Mouse (Mus musculus) kidney, embryonic 14.5 days (tissue): ENCODE results near the gene Wdr72. TPM values are rescaled to one million over a fixed set of nuclear protein-coding genes. Genes with fewer than 3 reads are reported as not detected.

ENCODE experiments used
- ATAC-seq: fragments of 200-750 bp; cut with Nextera tagmentation; 2 replicates; pipeline ENCODE4 v1.8.0; 2017; ENCODE audit warnings: moderate number of reproducible peaks, mild to moderate bottlenecking, moderate TSS enrichment, moderate library complexity; ENCODE audit not compliant: low FRiP score, low TSS enrichment
- H3K27ac ChIP-seq: fragments of 300-500 bp; sonication (generic); 2 replicates; pipeline ENCODE4 v1.5.1; 2014; ENCODE audit warnings: low read depth, mild to moderate bottlenecking, low read length, moderate library complexity, mixed read lengths
- H3K27me3 ChIP-seq: fragments of 300-500 bp; sonication (generic); 2 replicates; pipeline ENCODE4 v1.6.1; 2014; ENCODE audit warnings: mild to moderate bottlenecking, low read length; ENCODE audit not compliant: control insufficient read depth, insufficient read depth
- H3K36me3 ChIP-seq: fragments of 300-500 bp; sonication (generic); 2 replicates; pipeline ENCODE4 v1.6.1; 2014; ENCODE audit warnings: low read length, mixed read lengths; ENCODE audit not compliant: control insufficient read depth, insufficient read depth
- H3K4me1 ChIP-seq: fragments of 300-500 bp; sonication (generic); 2 replicates; pipeline ENCODE4 v1.6.1; 2014; ENCODE audit warnings: low read length, mixed read lengths; ENCODE audit not compliant: control insufficient read depth, insufficient read depth
- H3K4me2 ChIP-seq: fragments of 300-500 bp; sonication (generic); replicated peaks from 2 replicates; pipeline ENCODE4 v1.6.1; 2014; ENCODE audit warnings: low read depth, mild to moderate bottlenecking, low read length
- H3K4me3 ChIP-seq: fragments of 300-500 bp; sonication (generic); 2 replicates; pipeline ENCODE4 v1.5.1; 2014; ENCODE audit warnings: mild to moderate bottlenecking, low read length
- H3K9ac ChIP-seq: fragments of 300-500 bp; sonication (generic); 2 replicates; pipeline ENCODE4 v1.6.1; 2014; ENCODE audit warnings: low read depth, mild to moderate bottlenecking, low read length, moderate library complexity
- H3K9me3 ChIP-seq: fragments of 300-500 bp; sonication (generic); 2 replicates; pipeline ENCODE4 v1.6.1; 2016; ENCODE audit warnings: low read length; ENCODE audit not compliant: control insufficient read depth
- WGBS: fragments of 180-500 bp; shearing (Covaris S2); extraction: QIAGEN DNeasy Blood & Tissue Kit; methylation state at CpG from one replicate; pipeline ENCODE4 v1.1.7; 2014; 5-methylcytosine and 5-hydroxymethylcytosine counted together
- polyA plus RNA-seq: library from polyadenylated mRNA; unstranded; fragments of >200 nt; fragmentation: Nextera tagmentation; extraction: Ambion mirVana; gene quantifications from 2 replicates; pipeline ENCODE4 v1.2.1, GENCODE M21; 2014

Gene Wdr72
- polyA plus RNA-seq, 1 experiment from 2014 or later = 0.74 TPM

DNA sequence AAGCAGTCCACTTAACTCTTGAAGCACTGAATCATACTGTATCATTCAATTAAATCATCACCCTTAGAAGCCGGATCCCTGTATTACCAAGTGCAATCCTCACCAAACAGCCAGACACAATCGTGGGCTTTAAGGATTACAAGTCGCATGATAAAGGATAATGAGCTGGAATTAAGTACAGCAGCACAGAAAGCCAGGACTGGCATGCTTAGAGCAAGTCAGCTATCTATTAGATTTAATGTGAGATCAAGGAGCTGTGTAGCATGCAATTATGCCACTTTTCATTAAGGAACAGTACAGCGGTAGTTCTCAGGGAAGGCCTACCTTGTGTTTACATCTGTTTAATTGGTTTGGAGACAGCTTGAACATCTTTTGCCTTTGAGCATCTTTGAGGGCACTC lies 148.2 kb downstream of the Wdr72 start:
- ATAC-seq = no peak
- 79% methylated on average over 4 of the region's 4 CpGs for WGBS
- H3K27ac ChIP-seq = no peak overlapping the region
- no peaks in the 10 kb centered on the region for H3K9me3 ChIP-seq
- H3K27me3 ChIP-seq = no peaks in the 10 kb centered on the region
- no peak overlapping the region for H3K4me3 ChIP-seq
- H3K4me1 ChIP-seq = no peaks in the 10 kb centered on the region
- H3K4me2 ChIP-seq = no peak overlapping the region
- no peaks in the 10 kb centered on the region for H3K36me3 ChIP-seq
- H3K9ac ChIP-seq = no peak overlapping the region

DNA sequence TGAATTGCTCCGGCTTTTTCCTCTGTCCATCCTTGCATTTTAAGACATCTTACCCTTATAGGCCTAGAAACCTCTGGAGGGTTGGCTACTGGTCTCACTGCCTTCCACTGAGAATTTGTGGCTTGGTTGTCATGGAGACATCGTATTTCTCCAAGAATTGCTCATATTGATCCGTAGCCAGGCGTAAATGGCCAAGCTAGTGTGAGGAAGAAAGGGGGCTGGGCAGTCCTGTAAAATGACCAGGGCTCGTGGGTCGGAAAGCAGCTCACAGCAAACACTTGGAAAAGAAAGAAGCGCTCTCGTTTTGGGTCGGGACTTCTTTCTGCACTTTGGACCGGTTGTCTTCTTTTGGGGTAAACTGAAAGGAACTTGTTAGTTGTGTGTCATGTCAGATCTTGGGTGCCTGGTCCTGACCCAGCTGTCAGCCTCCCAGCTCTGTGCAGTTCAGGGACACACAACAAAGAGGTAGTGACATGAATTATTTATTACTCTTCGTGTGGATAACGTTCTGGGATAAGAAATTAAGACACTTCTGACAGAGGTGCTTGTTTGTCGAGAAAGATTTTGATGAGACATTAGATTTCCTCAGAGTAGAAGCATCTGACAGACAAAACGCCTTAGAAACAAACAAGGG lies 167.7 kb downstream of the Wdr72 start:
- H3K4me3 ChIP-seq = no peak overlapping the region
- WGBS = 53% methylated on average over 14 of the region's 14 CpGs
- no peaks in the 10 kb centered on the region for H3K36me3 ChIP-seq
- H3K27ac ChIP-seq = no peak overlapping the region
- ATAC-seq = no peak
- no peaks in the 10 kb centered on the region for H3K4me1 ChIP-seq
- H3K27me3 ChIP-seq = no peaks in the 10 kb centered on the region
- no peak overlapping the region for H3K9ac ChIP-seq
- H3K9me3 ChIP-seq = no peaks in the 10 kb centered on the region
- no peak overlapping the region for H3K4me2 ChIP-seq

DNA sequence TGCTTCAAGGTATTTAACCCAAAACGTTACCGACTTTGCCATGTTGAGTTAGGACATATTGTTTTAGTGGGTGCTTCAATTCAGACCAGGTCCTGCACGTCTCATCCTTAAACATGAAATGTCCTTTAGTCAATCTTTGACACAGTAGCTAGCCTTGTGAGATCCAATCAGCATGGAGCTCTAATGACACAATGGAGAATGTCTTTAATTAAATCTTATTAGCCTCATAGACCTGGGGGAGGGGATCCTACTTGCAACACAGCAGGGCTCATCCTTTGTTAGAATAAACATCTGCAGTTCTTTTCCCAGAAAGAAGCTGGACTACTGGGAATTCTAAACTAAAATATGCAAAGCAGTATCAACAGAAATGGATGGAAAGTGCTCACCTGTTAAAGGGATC lies 171.9 kb downstream of the Wdr72 start:
- Histone ChIP-seq H3K36me3 (no peaks in the 10 kb centered on the region), H3K27ac (no peak overlapping the region), H3K4me3 (no peak overlapping the region), H3K4me2 (no peak overlapping the region), H3K9me3 (no peaks in the 10 kb centered on the region), H3K9ac (no peak overlapping the region), H3K4me1 (no peaks in the 10 kb centered on the region), H3K27me3 (no peaks in the 10 kb centered on the region)
- 53% methylated on average over 3 of the region's 3 CpGs for WGBS
- no peak for ATAC-seq

DNA sequence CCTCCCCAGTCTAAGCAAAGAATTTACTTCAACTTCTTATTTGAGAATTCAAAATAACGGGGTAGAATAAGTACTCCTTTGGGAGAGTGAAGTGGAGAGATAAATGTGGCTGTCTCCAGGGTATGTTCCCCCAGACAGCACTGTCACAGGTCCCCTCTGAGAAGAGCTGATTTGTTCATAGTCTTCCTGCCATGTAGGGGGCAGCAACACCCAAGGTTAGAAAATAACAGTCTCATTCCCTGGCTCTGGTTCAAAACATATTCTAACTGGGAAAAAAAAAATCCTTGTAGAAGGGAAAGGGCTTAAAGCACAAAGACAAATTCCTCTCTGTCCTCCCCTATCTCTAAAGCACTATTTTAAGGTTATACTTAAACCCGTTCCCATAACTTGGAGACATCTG lies 176.1 kb downstream of the Wdr72 start:
- H3K4me2 ChIP-seq = no peak overlapping the region
- H3K27ac ChIP-seq = no peak overlapping the region
- no peaks in the 10 kb centered on the region for H3K27me3 ChIP-seq
- 54% methylated on average over 2 of the region's 2 CpGs for WGBS
- no peaks in the 10 kb centered on the region for H3K9me3 ChIP-seq
- no peak for ATAC-seq
- H3K36me3 ChIP-seq = no peaks in the 10 kb centered on the region
- H3K4me1 ChIP-seq = no peaks in the 10 kb centered on the region
- no peak overlapping the region for H3K4me3 ChIP-seq
- H3K9ac ChIP-seq = no peak overlapping the region

DNA sequence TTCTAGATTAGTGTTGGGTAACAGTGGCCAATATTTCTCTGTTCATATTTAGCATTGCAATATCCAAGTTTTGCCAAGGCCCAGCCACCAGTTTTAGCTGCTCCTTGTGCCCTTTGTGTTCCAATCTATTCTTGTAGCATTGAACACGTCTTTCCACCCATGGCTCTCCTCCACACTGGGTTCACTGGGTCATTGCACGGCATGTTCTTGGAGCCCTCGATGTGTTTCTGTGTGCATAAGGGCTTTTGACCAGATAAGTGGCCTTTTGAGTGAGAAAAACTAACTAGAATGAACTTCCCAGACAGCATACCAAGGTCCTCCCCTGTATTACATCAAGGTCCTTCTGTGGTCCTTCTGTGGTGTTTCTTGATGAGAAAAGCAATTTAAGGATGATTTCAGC lies 184.3 kb downstream of the Wdr72 start:
- H3K9ac ChIP-seq = no peak overlapping the region
- WGBS = 70% methylated on average over 3 of the region's 3 CpGs
- H3K4me2 ChIP-seq = no peak overlapping the region
- no peaks in the 10 kb centered on the region for H3K9me3 ChIP-seq
- no peaks in the 10 kb centered on the region for H3K27me3 ChIP-seq
- no peak overlapping the region for H3K4me3 ChIP-seq
- no peak for ATAC-seq
- H3K36me3 ChIP-seq = no peaks in the 10 kb centered on the region
- H3K27ac ChIP-seq = no peak overlapping the region
- H3K4me1 ChIP-seq = no peaks in the 10 kb centered on the region

DNA sequence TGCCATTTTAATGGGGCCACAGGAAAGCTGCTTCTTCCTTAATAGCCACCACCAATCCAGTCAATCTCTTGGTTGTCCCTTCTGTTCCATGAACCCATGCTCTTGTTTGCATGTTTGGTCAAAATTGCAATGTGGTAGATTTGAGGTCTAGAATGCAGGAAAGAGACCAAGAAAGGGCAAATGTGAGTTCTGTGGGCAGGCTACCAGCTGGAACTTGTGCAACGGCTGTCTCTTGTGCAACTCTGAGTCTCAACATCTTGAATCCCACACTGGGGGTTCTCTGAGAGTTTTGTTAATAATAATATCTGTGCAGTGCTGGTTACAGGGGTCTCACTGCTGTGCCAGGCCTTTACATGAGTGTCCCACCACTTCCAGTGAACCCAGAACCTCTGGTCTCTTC lies 208.6 kb downstream of the Wdr72 start:
- no peak overlapping the region for H3K4me2 ChIP-seq
- H3K27me3 ChIP-seq = no peaks in the 10 kb centered on the region
- WGBS = 89% methylated on average over 1 of the region's 1 CpGs
- H3K27ac ChIP-seq = no peak overlapping the region
- ATAC-seq = no peak
- no peaks in the 10 kb centered on the region for H3K36me3 ChIP-seq
- H3K9ac ChIP-seq = no peak overlapping the region
- no peak overlapping the region for H3K4me3 ChIP-seq
- H3K9me3 ChIP-seq = no peaks in the 10 kb centered on the region
- H3K4me1 ChIP-seq = no peaks in the 10 kb centered on the region

DNA sequence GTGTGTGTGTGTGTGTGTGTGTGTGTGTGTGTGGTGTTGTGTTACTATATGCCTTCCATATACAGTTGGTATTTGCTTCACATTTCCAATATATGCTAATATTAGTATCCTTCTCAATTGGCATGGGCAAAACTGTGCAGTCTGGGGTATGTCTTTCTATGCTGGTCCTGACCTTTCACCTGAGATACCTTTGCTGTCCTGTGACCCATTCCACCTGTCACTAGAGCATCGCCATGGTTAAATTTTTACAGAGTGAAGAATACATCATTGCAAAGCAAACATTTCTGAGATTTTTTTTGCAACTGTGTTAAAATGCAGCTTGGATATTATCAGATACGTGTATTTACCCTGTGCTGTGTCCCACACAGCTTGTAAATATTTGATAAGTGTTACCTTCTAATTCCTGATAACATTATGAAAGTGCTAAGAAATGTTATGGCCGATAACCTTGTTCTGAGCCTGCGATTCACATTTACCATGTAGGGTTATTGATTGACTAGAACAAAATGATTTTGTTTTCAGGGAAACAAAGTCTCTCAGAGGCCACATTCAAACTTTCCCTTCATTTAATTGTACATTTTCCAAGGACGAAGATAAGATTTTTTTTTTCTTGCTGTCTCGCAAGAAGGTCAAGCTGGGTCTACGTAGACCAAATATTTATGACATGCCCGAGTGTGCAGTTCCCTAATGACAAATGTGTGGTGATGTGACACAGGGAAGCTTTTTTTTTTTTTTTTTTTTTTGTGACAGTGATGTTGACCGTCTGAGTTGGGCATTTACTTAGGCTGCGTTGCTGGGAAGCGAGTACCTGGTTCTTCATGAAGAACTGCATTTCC lies 214.2 kb downstream of the Wdr72 start:
- WGBS = 70% methylated on average over 11 of the region's 11 CpGs
- Histone ChIP-seq H3K9me3 (no peaks in the 10 kb centered on the region), H3K4me1 (no peaks in the 10 kb centered on the region), H3K9ac (no peak overlapping the region), H3K4me2 (no peak overlapping the region), H3K36me3 (no peaks in the 10 kb centered on the region), H3K27ac (no peak overlapping the region), H3K27me3 (no peaks in the 10 kb centered on the region), H3K4me3 (no peak overlapping the region)
- ATAC-seq = no peak

DNA sequence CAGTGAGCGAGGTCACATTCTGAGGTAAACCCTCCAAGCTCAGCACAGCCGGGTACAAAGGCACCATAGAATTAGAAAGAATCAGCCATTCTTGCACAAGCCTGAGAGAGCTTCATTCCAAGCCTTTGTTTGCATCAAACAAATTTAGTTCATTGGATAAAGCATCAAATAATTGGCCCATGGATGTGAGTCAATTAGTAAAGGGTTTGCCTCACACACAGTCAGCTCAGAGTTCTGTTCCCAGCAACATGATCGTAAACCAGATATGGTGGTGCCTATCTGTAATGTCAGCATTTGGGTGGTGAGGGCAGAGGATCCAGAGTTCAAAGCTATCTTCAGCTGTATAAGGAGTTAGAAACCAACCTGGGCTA lies 214.8 kb downstream of the Wdr72 start:
- H3K27me3 ChIP-seq = no peaks in the 10 kb centered on the region
- H3K4me2 ChIP-seq = no peak overlapping the region
- WGBS = 81% methylated on average over 3 of the region's 3 CpGs
- H3K4me3 ChIP-seq = no peak overlapping the region
- ATAC-seq = no peak
- H3K4me1 ChIP-seq = no peaks in the 10 kb centered on the region
- no peak overlapping the region for H3K27ac ChIP-seq
- H3K36me3 ChIP-seq = no peaks in the 10 kb centered on the region
- no peaks in the 10 kb centered on the region for H3K9me3 ChIP-seq
- no peak overlapping the region for H3K9ac ChIP-seq

DNA sequence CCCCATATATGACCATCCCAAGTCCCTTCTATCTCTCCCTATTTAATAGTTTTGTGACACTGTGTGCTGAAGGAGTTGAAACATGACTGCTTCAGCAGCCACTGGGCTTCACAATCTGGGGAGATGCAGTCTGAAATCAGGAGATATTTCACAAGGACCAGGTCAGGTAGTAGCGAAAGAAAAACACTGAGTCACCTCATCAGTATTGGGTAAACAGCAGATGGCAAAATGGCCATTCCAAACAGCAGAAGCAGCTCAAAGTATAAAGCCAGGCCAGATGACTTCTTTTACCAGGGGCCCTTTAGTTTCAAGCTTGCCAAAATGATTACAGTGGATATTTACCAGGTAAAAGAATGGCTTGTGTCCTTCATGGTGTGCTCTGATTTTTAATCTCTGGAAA lies 215.8 kb downstream of the Wdr72 start:
- Histone ChIP-seq H3K4me1 (no peaks in the 10 kb centered on the region), H3K36me3 (no peaks in the 10 kb centered on the region), H3K9ac (no peak overlapping the region), H3K27me3 (no peaks in the 10 kb centered on the region), H3K9me3 (no peaks in the 10 kb centered on the region), H3K27ac (no peak overlapping the region), H3K4me3 (no peak overlapping the region), H3K4me2 (no peak overlapping the region)
- no peak for ATAC-seq
- WGBS = 77% methylated on average over 1 of the region's 1 CpGs
